ENCODE assay signal across 11 mouse cellular contexts in genomic region chr3:126325891-126326627, GRCm38 (mm10). TPM values are rescaled to one million over a fixed set of nuclear protein-coding genes. Genes with fewer than 3 reads are reported as not detected.
DNase-seq lines count a peak whose midpoint lies in the region; ATAC-seq lines count a peak whose summit lies in the region.
"Had no signal": no experiment of that assay in that cellular context is flagged by ENCODE, and none has a peak within 500 bp of the region (broad histone marks: within the 10 kb centered on the region; RNA-seq: fewer than 3 reads in every experiment).

No protein-coding gene starts in this region.

- no peak overlapping the region for H3K4me3 ChIP-seq in neural tube, embryonic 15.5 days (replicated peaks)
- H3K4me3 ChIP-seq: limb, embryonic 15.5 days had no signal

- H3K4me1 ChIP-seq in neural tube, embryonic 15.5 days, result 0 out of 2 replicates have a peak, but pooled peaks cover 3% of the 10 kb centered on the region
- H3K4me1 ChIP-seq: limb, embryonic 15.5 days had no signal

- H3K27ac ChIP-seq in neural tube, embryonic 15.5 days (replicated peaks), result no peak overlapping the region
- H3K27ac ChIP-seq: limb, embryonic 15.5 days had no signal

- no peaks in the 10 kb centered on the region for H3K9me3 ChIP-seq in neural tube, embryonic 15.5 days (replicated peaks)
- H3K9me3 ChIP-seq: limb, embryonic 15.5 days had no signal

- no peaks in the 10 kb centered on the region for H3K36me3 ChIP-seq in neural tube, embryonic 15.5 days
- H3K36me3 ChIP-seq: limb, embryonic 15.5 days had no signal

- no peak for ATAC-seq in neural tube, embryonic 15.5 days (ENCODE audit: low FRiP score)

- peak; percentile 12 to 47 for DNase-seq in cerebellum, postnatal 10 days
- DNase-seq in cerebellum, adult 9-10 months, result no peak
- peak; percentile 26 to 36 for DNase-seq in layer of hippocampus, adult 18-20 months (ENCODE audit: low spot score in 2 of 2)
- DNase-seq in layer of hippocampus, adult 11-12 months (ENCODE audit: low spot score), result no peak
- peak; percentile 2 for DNase-seq in adrenal gland, postnatal 25 days
- peak; percentile 3 to 27 for DNase-seq in layer of hippocampus, postnatal 14 days (ENCODE audit: low spot score in 2 of 2)
- no peak for DNase-seq in left cerebral cortex, postnatal 36 days (ENCODE audit: low spot score in 2 of 2)

- no peaks in the 10 kb centered on the region for H3K27me3 ChIP-seq in neural tube, embryonic 15.5 days (replicated peaks)
- H3K27me3 ChIP-seq: limb, embryonic 15.5 days had no signal

- 62% methylated on average over 4 of the region's 4 CpGs for WGBS in neural tube, embryonic 15.5 days

- intact Hi-C loops in left cerebral cortex, postnatal 36 days (cut with DNase I), result no loop called here

- H3K9ac ChIP-seq in neural tube, embryonic 15.5 days (replicated peaks), result no peak overlapping the region
- H3K9ac ChIP-seq: limb, embryonic 15.5 days had no signal

- no peak overlapping the region for H3K4me2 ChIP-seq in neural tube, embryonic 15.5 days
- H3K4me2 ChIP-seq: limb, embryonic 15.5 days had no signal

RNA-seq across cellular contexts. Expression of gene Arsj, which starts 37.4 kb away (rescaled TPM):
- total RNA-seq in layer of hippocampus, adult 18-20 months (2021), result 1 to 10 TPM; 3.9 to 4.2 TPM
- not detected in 2 replicates for total RNA-seq in adrenal gland, postnatal 25 days (2021)
- 1 to 10 TPM; 1.4 to 2.0 TPM for total RNA-seq in layer of hippocampus, postnatal 14 days (2021)
- polyA plus RNA-seq in neural tube, embryonic 15.5 days (2015; fragmentation: Nextera tagmentation; extraction: Ambion mirVana), result 0.73 and 1.1 TPM in 2 replicates
- 1 to 10 TPM; 2.0 to 3.2 TPM for total RNA-seq in left cerebral cortex, postnatal 36 days (2021)
- total RNA-seq: neutrophil, adult 5-6 weeks had no signal
- polyA plus RNA-seq: testis, adult 2 months had no signal

Comparison
In these comparisons a context has a peak if more than half of its experiments do, and no peak if none do; other contexts are left out.
1. DNase-seq: peak in cerebellum, postnatal 10 days (2 of 2), layer of hippocampus, adult 18-20 months (2 of 2), adrenal gland, postnatal 25 days (single experiment) and layer of hippocampus, postnatal 14 days (2 of 2); none in cerebellum, adult 9-10 months (single experiment), layer of hippocampus, adult 11-12 months (single experiment) and left cerebral cortex, postnatal 36 days (0 of 2).